30 mouse cellular contexts compared by ENCODE assay signal in the genomic region with DNA sequence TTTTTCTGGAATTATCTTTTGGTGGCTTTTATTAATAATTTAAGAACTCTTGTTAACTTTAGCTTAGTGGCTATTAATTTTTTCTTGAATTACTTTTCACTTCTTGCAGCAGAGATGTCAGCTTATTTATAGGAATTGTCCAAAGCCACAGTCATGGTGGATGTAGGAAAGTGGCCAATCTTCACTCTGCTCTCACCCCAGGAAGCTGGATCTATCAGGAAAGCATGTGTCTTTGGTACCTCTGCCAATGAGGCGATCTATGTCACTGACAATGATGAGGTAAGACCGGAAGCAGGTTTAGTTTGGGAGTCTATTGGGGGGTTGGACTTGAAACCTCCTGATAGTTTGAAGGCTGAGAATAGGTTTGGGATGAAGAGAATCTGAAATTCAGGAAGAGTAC. TPM values are rescaled to one million over a fixed set of nuclear protein-coding genes. Genes with fewer than 3 reads are reported as not detected.
"Had no signal": no experiment of that assay in that cellular context is flagged by ENCODE, and none has a peak within 500 bp of the region (broad histone marks: within the 10 kb centered on the region; RNA-seq: fewer than 3 reads in every experiment).

No protein-coding gene starts in this region.

- H3K9ac ChIP-seq: limb, embryonic 13.5 days; liver, embryonic 14.5 days; liver, postnatal 0 days; lung, embryonic 14.5 days; midbrain, embryonic 12.5 days; midbrain, embryonic 15.5 days; neural tube, embryonic 13.5 days had no signal

- H3K9me3 ChIP-seq: limb, embryonic 10.5 days; limb, embryonic 13.5 days; midbrain, embryonic 12.5 days; midbrain, embryonic 15.5 days; neural tube, embryonic 13.5 days had no signal

- H3K27me3 ChIP-seq: limb, embryonic 13.5 days; midbrain, embryonic 12.5 days; midbrain, embryonic 15.5 days; neural tube, embryonic 13.5 days had no signal

- H3K27ac ChIP-seq: layer of hippocampus, adult 2 months; limb, embryonic 10.5 days; limb, embryonic 13.5 days; liver, embryonic 14.5 days; macrophage; midbrain, embryonic 12.5 days; midbrain, embryonic 15.5 days; neural tube, embryonic 13.5 days had no signal

- ATAC-seq: liver, postnatal 0 days; lung, postnatal 0 days; midbrain, embryonic 15.5 days had no signal

- H3K4me2 ChIP-seq: limb, embryonic 13.5 days; lung, embryonic 14.5 days; midbrain, embryonic 12.5 days; midbrain, embryonic 15.5 days; neural tube, embryonic 13.5 days had no signal

- H3K4me3 ChIP-seq: layer of hippocampus, adult 2 months; limb, embryonic 10.5 days; limb, embryonic 13.5 days; midbrain, embryonic 12.5 days; midbrain, embryonic 15.5 days; neural tube, embryonic 13.5 days had no signal

- DNase-seq: kidney, adult 9 months; kidney, postnatal 14 days; layer of hippocampus, adult 9-11 months; liver; liver, postnatal 0 days; lung, embryonic 14.5 days; retina, postnatal 1 day; right cerebral cortex, postnatal 25 days; thymus, adult 18-20 months; thymus, postnatal 36 days had no signal

RNA-seq across cellular contexts. Expression of a gene that starts 31.3 kb away (rescaled TPM):
- total RNA-seq: layer of hippocampus, adult 2 months; layer of hippocampus, postnatal 25 days; left cerebral cortex, adult 18-20 months; left cerebral cortex, postnatal 25 days; megakaryocyte, adult 5-6 weeks; neutrophil, adult 5-6 weeks had no signal
- polyA plus RNA-seq: kidney, embryonic 16.5 days; large intestine, adult 2 months; limb, embryonic 10.5 days; limb, embryonic 13.5 days; liver, embryonic 14.5 days; liver, postnatal 0 days; lung, embryonic 14.5 days; lung, postnatal 0 days; macrophage; midbrain, embryonic 12.5 days; midbrain, embryonic 15.5 days; neural tube, embryonic 13.5 days; spleen, adult 2 months; stomach, embryonic 16.5 days; urinary bladder, adult 2 months had no signal

RNA-seq across cellular contexts. Expression of a gene that starts 50.2 kb away (rescaled TPM):
- total RNA-seq: layer of hippocampus, adult 2 months; layer of hippocampus, postnatal 25 days; left cerebral cortex, adult 18-20 months; left cerebral cortex, postnatal 25 days had no signal
- polyA plus RNA-seq: kidney, embryonic 16.5 days; large intestine, adult 2 months; limb, embryonic 10.5 days; limb, embryonic 13.5 days; liver, embryonic 14.5 days; liver, postnatal 0 days; lung, embryonic 14.5 days; lung, postnatal 0 days; midbrain, embryonic 12.5 days; midbrain, embryonic 15.5 days; neural tube, embryonic 13.5 days; stomach, embryonic 16.5 days; testis, adult 2 months had no signal
